Mouse (Mus musculus) Patski (cell line): ENCODE measurements at regions not wholly inside any gene's neighbourhood (a gene's known extent, or its start where the extent isn't known, plus 50 kb on each side); places are given as distances from the start of the nearest gene placed in this dataset.
A peak's percentile ranks its signal among the peaks of the same experiment; 100 is the strongest.

Source experiments
- ATAC-seq: fragments of 100-300 bp; one replicate; pipeline ENCODE4 v1.8.0; 2021
- CTCF ChIA-PET: fragments of 350-600 bp; sonication (Branson Sonifier 250); formaldehyde crosslinking; loops from one replicate; lab custom pipeline; 2022; ENCODE audit warnings: inconsistent platforms; lab: Charles Lee
- POLR2A ChIA-PET: fragments of 350-600 bp; sonication (Branson Sonifier 250); formaldehyde crosslinking; loops from one replicate; lab custom pipeline; 2022; ENCODE audit warnings: antibody characterized with exemption, inconsistent platforms; lab: Charles Lee
- DNase-seq: peaks from one replicate; pipeline ENCODE4 v3.0.0-alpha.2; 2011; ENCODE audit warnings: low read depth, low spot score
- H3K27me3 ChIP-seq: fragments of 371-371 bp; one replicate; pipeline ENCODE4 v1.5.1; 2021
- CTCF ChIP-seq: fragments of 100-300 bp; IDR thresholded peaks from one replicate; pipeline ENCODE4 v1.5.1; 2021
- in situ Hi-C: fragments of 300-500 bp; cut with MboI; formaldehyde crosslinking; loops from 3 replicates; pipeline ENCODE4 v1.11.1; 2018; ENCODE audit warnings: low pct_unique_long_range_greater_than_20kb, mixed read lengths

- DNase-seq (no peak), ATAC-seq (no peak)
- POLR2A ChIA-PET, result no interaction called here
- CTCF ChIA-PET, result interaction anchor here (0.9 to 1.0 kb wide), 2 partner anchors 15 to 33 kb away, joined by 3 to 4 read pairs; no protein-coding TSS in a partner anchor
- in situ Hi-C loops, result no loop called here
- no peak for TF ChIP-seq CTCF
- peaks cover 15% of the 10 kb centered on the region for H3K27me3 ChIP-seq
Observed at GRCm38 (mm10) chr3:35354356-35354755, 399.6 kb upstream of the Atp11b start.

GRCm38 (mm10) chr3:35357111-35357510 lies 396.8 kb upstream of the Atp11b start:
- DNase-seq (no peak), ATAC-seq (no peak)
- peaks cover 26% of the 10 kb centered on the region for H3K27me3 ChIP-seq
- ChIA-PET CTCF (no interaction called here), POLR2A (no interaction called here)
- TF ChIP-seq CTCF, result no peak
- in situ Hi-C loops, result no loop called here

GRCm38 (mm10) chr3:35358541-35358940 lies 395.4 kb upstream of the Atp11b start:
- ChIA-PET CTCF (interaction anchor here (1.1 to 2.5 kb wide), 4 partner anchors 9 to 29 kb away, joined by 3 to 10 read pairs (median 4); no protein-coding TSS in a partner anchor), POLR2A (no interaction called here)
- ATAC-seq, result no peak
- H3K27me3 ChIP-seq, result peaks cover 26% of the 10 kb centered on the region
- no peak for TF ChIP-seq CTCF
- in situ Hi-C loops, result no loop called here
- no peak for DNase-seq

- no peak for ATAC-seq
- TF ChIP-seq CTCF, result no peak
- no peak for DNase-seq
- peaks cover 26% of the 10 kb centered on the region for H3K27me3 ChIP-seq
- ChIA-PET CTCF (interaction anchor here (1.1 to 2.5 kb wide), 5 partner anchors 8 to 28 kb away, joined by 3 to 10 read pairs (median 3); no protein-coding TSS in a partner anchor), POLR2A (no interaction called here)
- in situ Hi-C loops, result no loop called here
Observed at GRCm38 (mm10) chr3:35359288-35359687, 394.6 kb upstream of the Atp11b start.

GRCm38 (mm10) chr3:35360515-35360914 lies 393.4 kb upstream of the Atp11b start:
- H3K27me3 ChIP-seq, result peaks cover 22% of the 10 kb centered on the region
- TF ChIP-seq CTCF, result no peak
- POLR2A ChIA-PET, result interaction anchor here (0.6 kb wide), 1 partner anchor 717 kb away, joined by 4 read pairs; no protein-coding TSS in a partner anchor
- ATAC-seq, result no peak
- no peak for DNase-seq
- CTCF ChIA-PET, result interaction anchor here (1.2 to 1.8 kb wide), 2 partner anchors 9 to 15 kb away, joined by 3 to 5 read pairs; no protein-coding TSS in a partner anchor
- in situ Hi-C loops, result no loop called here

- POLR2A ChIA-PET, result no interaction called here
- H3K27me3 ChIP-seq, result peaks cover 22% of the 10 kb centered on the region
- no peak for TF ChIP-seq CTCF
- DNase-seq (no peak), ATAC-seq (no peak)
- CTCF ChIA-PET, result interaction anchor here (1.2 kb wide), 1 partner anchor 16 kb away, joined by 3 read pairs; no protein-coding TSS in a partner anchor
- in situ Hi-C loops, result no loop called here
Observed at GRCm38 (mm10) chr3:35361086-35361485, 392.8 kb upstream of the Atp11b start.

GRCm38 (mm10) chr3:35365431-35365830 lies 388.5 kb upstream of the Atp11b start:
- DNase-seq (no peak), ATAC-seq (no peak)
- H3K27me3 ChIP-seq, result peaks cover 8% of the 10 kb centered on the region
- ChIA-PET CTCF (no interaction called here), POLR2A (no interaction called here)
- no peak for TF ChIP-seq CTCF
- in situ Hi-C loops, result no loop called here

GRCm38 (mm10) chr3:35372276-35372675 lies 381.6 kb upstream of the Atp11b start:
- POLR2A ChIA-PET, result no interaction called here
- DNase-seq, result no peak
- in situ Hi-C loops, result no loop called here
- no peaks in the 10 kb centered on the region for H3K27me3 ChIP-seq
- CTCF ChIA-PET, result no interaction called here
- no peak for ATAC-seq
- TF ChIP-seq CTCF, result no peak

GRCm38 (mm10) chr3:35387386-35387785 lies 366.5 kb upstream of the Atp11b start:
- ATAC-seq, result no peak
- H3K27me3 ChIP-seq, result peaks cover 1% of the 10 kb centered on the region
- DNase-seq, result no peak
- POLR2A ChIA-PET, result no interaction called here
- CTCF ChIA-PET, result interaction anchor here (1.2 kb wide), 2 partner anchors 29 to 68 kb away, joined by 3 to 4 read pairs; no protein-coding TSS in a partner anchor
- in situ Hi-C loops, result no loop called here
- TF ChIP-seq CTCF, result no peak

- TF ChIP-seq CTCF, result no peak
- H3K27me3 ChIP-seq, result peaks cover 3% of the 10 kb centered on the region
- DNase-seq (no peak), ATAC-seq (no peak)
- in situ Hi-C loops, result no loop called here
- ChIA-PET CTCF (interaction anchor here (0.9 to 1.6 kb wide), 2 partner anchors 14 to 45 kb away, joined by 3 read pairs; no protein-coding TSS in a partner anchor), POLR2A (no interaction called here)
Observed at GRCm38 (mm10) chr3:35392657-35393056, 361.2 kb upstream of the Atp11b start.

- DNase-seq, result peak; percentile 59
- CTCF ChIA-PET, result interaction anchor here (1.4 kb wide), 1 partner anchor 171 kb away, joined by 4 read pairs; no protein-coding TSS in a partner anchor
Observed at GRCm38 (mm10) chr3:35400213-35400612, 353.7 kb upstream of the Atp11b start.

More at GRCm38 (mm10) chr3:35400213-35400612, 353.7 kb upstream of the Atp11b start:
- in situ Hi-C loops, result no loop called here
- no peak for TF ChIP-seq CTCF
- peak; percentile 56 for ATAC-seq
- no peaks in the 10 kb centered on the region for H3K27me3 ChIP-seq
- POLR2A ChIA-PET, result no interaction called here
